Mouse (Mus musculus): ENCODE measurements around the gene B4galt4.

B4galt4 gene

DNA sequence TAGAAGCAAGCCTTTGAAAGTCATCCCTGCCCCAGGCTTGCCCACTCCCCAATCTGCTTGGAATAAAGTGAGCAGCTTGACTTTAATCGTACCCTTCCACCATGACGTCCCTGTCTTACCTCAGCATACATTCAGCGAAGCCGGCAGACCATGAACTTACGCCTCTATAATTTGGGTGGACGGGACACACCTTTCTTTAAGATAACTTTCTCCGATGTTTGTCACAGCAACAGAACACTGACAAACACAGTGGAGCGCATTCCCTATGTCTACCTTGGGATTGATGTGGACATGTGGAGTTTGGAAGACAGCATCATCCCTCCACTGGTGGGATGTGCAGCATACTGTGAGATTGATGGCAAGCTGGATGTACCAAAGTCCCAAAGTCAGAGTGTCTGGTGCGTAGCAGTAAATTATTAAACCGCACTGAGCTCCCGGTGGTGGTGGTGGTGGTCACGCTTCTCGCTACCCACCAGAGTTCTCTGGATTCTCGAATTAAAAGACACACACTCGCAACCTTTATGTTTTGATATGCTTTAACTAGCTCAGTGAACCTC, 13.4 kb upstream of the B4galt4 start:
- no peak for DNase-seq (ENCODE audit: low spot score)

DNA sequence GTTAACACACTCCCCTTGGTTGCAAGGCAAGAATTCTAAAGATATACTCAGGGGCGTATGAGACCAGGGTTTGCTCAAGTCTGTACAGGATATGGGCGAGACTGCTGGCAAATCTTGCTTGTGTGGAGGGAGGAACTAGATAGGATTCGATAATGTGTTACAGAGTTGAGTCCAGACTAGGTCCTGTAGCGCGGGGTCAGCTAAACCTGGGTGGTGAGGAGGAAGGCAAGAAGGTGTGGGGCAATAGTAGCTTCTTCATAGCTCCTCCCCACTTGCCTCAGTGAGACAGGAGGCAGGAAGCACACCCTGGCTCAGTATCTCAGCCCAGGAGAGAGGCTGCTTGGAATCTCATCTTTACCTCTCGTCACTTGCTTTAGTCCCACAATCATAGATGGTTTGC, 12.9 kb upstream of the B4galt4 start:
- no peak for DNase-seq (ENCODE audit: low spot score)

DNA sequence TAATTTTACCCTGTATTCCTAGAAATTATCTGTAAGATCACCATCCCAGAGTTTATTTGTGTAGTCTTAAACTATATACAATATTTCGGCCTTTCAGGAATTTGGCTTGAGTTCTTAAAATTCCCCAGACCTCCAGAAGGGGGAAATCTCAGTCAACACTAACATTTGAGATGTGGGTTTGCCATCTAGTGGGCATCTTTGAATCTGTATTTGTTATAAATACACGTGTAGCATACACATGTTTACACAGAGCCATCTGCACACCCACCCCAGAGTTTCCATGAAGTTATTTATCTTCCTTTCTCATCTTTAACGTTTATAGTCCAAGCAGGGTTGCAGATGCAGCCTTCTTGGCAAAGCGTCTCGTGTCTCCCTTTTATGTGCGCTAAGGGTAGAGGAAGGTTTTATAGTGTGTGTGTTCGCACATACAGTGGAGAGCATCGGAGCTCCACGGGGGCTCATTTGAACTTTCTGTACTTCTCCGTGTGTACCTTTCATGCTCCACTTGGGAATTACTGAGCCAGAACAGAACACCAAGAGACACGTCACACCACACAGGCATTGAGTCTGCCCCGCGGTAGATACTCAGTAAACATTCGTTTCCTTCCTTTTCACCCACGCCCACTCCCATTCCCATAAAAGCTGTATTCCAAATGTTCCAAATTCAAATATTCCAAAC, 12.3 kb upstream of the B4galt4 start:
- peak; percentile 65 for DNase-seq (ENCODE audit: low spot score)

DNA sequence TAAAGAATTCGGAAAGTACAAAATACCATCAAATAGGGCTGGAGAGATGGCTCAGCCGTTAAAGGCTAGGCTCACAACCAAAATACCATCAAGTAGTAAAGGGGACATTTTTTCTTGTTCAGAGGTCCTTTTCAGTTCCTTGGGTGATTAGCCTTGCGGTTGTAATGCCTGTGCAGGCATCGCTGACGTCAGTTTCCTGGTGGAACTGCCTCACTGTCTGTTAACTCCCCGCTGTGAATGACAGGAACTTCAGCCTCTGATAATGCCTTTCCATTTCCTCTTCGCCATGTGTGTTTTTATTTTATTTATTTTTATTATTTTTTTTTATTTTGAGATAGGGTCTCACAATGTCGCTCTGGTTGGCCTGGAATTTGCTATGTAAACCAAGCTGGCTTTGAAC, 11.1 kb upstream of the B4galt4 start:
- no peak for DNase-seq (ENCODE audit: low spot score)

DNA sequence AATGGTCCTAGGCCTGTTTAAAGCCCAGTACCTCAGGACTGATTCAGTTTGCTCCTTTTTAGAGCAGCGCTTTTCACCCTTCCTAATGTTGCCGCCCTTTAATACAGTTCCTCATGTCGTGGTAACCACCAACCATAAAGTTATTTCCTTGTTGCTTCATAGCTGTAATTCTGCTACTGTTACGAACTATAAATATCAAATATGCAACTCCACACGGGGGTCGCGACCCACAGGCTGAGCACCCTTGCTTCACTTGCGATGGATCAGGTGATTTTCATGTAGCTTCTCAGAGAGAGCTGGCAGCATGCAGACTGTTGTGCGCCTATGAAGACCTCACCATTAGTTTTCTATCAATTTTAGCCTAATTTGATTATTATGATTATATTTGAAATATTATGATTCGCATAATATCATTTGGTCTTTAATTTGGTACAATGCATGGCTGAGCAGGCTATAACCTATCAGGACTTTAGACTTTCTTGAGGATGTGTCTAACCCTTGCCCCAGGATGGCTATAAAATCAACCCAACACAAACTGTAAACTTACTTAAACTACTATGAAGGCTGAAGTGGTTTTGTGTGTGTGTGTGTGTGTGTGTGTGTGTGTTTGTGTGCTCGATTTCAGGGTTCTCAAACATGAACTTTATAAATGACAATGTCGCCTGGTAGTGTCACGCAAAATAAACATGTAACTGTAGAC, 710 bp upstream of the B4galt4 start:
- DNase-seq (ENCODE audit: low spot score) = no peak

DNA sequence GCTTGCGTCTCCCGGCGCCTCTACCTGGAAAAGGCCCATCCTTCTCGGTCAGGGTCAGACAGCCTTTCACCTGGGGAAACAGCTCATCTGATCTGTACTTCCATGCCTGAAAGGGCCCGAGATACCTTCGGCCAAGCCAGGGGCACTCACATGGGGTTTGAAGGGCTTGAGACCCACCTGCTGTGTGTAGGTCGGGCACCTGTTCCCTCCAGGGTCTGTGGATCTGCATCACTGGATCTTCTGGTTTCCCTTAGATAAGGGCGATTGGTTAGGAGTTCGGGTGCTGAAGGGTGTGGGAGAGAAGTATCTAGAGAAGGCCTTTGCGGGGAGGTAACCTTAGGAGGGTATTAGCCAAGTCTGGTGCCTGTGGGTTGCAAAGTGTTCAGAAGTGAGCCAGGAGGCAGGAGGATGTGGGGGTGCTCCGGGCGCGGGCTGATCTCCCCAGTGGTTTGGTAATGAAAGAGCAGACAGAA, 631 bp downstream of the B4galt4 start:
- no peak for DNase-seq (ENCODE audit: low spot score)

DNA sequence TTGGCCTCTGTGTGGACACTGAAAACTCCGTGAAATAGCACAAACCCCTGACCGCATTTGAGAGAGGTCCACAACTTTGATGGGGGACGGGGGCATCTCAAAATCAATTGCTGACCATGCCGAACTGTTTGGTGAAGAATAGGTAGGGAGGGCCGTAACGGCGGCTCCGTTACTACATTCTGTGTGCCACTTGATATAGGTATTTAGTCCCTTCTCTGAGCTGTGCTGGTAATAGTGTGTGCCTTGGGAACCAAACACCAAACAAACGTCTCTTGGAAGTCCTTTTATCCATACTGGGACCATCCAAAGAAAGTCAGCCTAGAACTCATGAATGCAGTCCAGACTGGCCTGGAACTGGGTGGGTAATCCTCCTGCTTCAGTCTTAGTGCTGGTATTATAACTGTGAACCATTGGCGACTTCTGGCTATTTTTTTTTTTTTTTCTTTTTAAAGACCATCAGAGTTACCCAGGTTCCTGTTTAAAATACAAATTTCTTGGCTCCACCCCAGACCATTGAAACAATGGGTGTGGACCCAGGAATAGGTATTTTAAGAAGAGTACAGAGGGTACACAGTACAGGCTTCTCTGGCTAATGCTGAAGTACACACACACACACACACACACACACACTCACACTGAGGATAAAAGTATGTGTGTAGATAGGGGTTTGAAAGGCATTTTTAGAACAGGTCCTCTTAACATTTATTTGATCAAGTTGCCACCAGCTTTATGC, 2.0 kb downstream of the B4galt4 start:
- DNase-seq (ENCODE audit: low spot score) = no peak

DNA sequence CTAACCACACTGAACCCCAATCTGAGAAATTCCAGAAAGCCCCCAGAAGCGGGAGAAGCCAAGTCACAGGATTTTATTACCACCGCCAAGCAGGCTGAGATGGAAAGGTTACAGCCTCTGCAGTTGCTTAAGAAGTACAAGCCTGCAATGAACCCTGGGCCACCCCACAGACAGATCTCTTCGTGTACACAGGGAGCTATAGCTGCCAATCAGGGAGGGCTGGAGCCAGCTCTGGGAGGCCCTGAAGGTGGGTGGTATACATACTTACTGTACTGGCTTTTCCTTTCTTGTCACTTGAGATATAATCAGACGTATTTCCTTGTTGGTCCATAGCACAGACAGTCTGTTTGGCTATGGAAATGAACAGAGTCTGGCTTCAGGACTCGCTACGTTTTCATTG, 8.7 kb downstream of the B4galt4 start:
- DNase-seq (ENCODE audit: low spot score) = no peak

DNA sequence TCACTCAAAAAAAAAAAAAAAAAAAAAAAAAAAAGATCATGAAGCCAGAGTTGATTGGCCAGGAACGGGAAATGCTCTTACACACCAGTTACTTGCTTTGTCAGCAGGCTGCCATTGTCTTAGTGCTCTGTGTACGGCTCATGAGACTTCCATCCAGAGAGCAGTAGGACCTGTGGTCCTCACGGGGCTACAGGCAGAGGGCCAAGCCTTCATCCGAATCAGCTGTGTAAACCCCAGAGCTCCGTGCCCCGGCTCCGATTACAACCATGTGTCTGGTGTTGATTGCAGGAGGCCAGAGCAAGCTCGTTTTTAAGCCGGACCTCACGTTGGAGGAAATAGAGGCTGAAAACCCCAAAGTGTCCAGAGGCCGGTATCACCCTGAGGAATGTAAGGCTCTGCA, 11.6 kb downstream of the B4galt4 start:
- no peak for DNase-seq (ENCODE audit: low spot score)

DNA sequence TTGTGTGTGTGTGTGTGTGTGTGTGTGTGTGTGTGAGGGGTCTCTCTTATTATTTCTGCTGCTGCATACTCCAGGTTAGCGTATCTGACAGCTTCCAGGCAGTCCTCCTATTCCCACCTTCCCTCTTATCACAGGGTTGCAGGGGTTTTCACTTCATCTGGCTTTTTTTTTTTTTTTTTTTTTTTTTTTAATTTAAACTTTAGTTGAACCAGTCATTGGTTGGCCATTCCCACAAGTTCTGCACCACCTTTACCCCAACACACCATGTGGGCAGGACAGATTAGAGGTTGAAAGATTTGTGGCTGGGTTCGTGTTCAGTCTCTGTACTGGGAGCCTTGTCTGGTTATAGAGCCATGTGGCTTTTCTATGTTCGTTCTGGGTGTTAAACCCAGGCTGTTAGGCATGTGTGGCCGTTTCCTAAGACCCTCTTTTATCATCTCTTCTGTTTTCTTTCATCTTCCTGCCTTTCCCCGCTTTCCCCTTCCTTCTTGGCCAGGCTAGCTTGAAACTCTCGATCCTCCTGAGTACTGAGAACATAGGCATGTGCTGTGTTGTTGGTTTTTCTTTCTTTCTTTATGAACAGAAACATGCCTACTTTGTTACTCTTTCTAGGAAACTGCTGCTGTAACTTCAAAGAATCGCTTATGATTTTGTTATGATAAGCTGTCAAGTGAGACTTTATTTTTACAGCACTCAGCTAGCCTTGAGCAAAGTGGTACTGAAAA, 13.6 kb downstream of the B4galt4 start:
- DNase-seq (ENCODE audit: low spot score) = no peak

DNA sequence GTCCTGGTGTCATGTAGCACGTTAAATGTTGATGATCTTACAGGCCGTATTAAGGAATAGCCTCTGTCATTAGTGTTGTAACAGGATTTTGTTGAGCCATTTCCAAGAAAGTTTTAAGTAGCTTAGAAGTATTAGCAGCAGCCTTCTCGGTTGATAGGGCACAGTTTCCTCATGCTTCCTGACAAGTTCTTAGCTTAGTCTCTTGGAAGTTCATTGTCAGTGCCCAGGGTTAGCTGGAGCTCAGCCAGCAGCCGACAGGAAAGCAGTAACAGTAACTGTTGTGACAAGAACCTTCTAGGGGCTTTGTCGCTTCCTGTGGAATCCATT, 14.1 kb downstream of the B4galt4 start:
- no peak for DNase-seq (ENCODE audit: low spot score)

DNA sequence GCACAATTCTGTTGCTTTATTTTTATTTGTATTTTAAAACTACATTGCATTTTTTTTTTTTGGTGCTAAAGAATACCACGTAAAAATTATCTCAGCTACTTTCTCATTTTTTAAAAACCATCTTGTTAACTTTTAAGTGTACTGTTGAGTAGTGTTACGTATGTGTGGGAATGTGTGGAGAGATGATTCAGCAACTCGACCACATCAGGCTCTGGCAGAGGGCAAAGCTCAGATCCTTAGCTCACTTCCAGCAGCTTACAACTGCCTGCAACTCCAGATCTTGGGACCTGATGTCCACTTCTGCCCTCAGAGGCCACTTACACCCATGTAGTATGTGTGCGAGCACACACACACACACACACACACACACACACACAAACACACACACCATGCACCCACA, 14.5 kb downstream of the B4galt4 start:
- no peak for DNase-seq (ENCODE audit: low spot score)

DNA sequence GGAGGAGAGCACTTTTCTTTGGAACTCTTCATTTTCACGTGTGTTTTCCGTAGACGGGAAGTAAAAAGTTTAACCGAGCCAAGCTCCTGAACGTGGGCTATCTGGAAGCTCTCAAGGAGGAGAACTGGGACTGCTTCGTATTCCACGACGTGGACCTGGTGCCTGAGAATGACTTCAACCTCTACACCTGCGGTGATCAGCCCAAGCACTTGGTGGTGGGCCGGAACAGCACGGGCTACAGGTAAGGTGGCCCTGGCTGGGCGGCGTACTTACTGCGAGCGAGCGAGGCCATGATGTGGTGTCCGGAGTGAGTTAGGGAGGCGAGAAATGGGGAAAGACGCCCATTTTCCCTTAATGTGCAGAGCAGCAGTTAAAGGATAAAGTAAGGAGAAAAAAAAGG, 15.6 kb downstream of the B4galt4 start:
- DNase-seq (ENCODE audit: low spot score) = no peak

DNA sequence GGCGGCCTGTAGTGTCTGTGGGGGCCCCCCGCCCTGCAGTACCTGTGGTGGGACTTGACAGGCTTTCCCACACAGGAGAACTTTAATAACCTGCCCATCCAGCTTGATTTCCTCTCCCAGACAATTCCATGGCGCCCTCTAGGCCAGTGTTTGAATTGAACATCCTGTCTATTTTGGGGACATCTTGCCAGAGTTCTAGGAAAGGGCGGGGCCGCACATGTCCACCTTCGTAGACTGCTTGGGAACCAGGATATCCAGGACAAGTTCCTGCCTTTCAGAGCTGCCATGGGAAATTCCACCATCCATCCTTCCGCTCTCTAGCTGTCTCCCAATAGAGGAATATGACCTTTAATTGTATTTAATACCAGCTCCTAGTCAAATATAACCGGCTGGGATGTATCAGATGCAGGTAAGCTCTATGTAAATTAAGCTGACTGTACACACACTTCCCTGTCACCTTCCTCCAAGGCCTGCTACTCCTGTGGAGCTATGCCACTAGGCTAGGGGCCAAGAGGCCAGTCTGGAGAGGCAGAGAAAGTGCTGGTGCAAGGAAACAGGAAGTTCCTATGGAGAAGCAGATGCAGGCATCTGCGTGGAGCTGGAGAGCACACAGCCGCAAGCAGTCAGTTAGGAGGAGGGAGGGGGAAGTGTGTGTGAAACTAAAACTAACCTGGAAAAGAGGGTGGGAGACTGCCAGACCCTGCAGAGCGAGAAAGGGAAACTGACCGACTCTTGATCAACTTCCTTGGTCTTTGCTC, 16.2 kb downstream of the B4galt4 start:
- no peak for DNase-seq (ENCODE audit: low spot score)

DNA sequence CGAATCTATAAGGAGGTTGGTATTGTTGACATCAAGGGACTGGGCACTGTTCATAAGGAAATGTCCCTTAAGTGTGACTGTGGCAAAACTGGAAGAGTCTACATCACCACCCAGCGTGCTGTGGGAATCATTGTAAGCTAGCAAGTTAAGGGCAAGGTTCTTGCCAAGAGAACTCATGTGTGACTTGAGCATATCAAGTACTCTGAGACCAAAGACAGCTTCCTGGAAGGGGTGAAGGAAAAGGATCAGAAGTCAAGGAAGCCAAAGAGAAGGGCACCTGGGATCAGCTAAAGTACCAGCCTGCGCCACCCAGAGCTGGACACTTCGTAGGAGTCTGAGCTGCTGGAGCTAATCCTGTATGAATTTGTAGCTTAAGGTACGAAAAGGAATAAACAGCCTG, 18.2 kb downstream of the B4galt4 start:
- DNase-seq (ENCODE audit: low spot score) = no peak

DNA sequence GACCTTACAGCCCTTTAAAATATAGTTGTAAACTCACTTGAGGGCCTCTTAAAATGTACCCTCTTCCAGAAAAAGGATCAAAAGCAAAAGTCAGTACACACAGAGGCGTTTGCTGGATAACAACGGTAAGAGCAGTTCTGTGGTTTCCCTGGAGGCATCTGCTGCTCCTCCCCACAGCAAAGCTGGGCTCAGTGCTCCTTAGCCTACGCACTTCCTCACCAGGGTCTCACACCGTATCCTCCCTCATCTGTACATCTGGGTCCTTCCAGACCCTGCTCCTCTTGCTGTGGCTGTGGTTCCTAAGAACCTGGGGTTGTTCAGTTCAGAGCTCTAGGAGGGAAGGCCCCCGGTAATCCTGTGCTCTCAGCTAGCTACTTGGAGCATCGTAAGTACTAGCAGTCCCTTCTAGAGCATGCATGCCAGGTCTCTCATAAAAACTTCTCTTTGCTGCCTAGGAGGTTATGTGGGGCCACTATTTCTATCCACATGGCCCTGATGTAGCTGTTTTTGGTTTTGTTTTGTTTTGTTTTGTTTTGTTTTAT, 18.8 kb downstream of the B4galt4 start:
- no peak for DNase-seq (ENCODE audit: low spot score)

DNA sequence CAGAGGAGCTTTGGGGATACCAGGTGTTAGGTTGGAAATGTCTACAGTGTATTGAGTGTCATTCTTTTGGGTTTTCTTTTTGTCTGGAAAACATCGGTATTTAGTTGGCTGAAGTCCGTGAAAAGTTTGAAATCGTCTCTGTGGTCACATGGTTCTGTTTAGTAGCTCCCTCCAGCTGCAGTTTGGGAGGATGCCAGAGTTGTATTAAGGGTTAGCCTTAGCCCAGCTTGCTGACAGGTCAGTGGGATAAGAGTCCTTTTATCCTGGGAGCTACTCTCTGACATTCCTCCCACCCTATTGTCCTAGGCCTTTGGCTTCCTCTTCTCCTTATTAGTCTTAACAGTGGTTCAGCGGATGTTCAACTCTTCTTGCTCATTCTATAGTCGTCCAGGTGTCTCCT, 19.9 kb downstream of the B4galt4 start:
- DNase-seq (ENCODE audit: low spot score) = no peak

DNA sequence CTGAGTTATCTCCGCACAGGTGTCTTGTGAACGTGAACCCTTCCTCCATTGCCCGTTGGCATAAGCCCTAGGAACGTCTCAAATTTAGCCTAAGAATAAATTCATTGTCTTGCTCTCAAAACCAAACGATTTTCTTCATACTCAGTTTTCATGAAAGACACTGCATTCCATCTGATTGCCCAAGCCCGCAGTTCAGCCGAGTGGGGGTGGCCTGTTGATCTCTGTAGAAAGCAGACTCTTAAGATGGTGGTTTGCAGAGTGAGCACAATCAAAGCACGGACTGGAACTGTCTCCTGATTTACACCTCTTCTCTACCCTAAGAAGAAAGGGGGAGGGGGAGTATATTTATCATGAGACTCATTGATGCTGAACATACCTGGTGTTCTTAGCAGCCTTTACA, 20.3 kb downstream of the B4galt4 start:
- no peak for DNase-seq (ENCODE audit: low spot score)

DNA sequence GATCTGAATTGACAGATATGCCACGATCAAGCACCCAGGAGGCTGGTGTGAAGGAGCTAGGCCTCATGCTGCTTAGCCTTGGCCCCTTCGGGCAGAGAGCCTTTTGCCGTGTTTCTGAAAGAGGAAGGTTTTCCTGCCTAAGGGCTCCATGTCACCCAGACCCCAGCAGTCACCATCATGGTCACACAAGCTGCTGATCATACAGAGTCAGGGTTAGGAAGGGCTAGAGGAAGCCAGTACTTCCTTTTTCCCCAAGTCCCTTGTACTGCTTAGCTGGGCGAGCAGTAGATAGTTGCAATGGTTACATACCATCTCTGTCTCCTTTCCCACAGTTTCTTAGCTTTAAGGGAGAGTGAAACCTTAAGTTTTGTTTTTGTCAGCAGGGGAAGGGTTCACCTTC, 21.4 kb downstream of the B4galt4 start:
- DNase-seq (ENCODE audit: low spot score) = no peak

DNA sequence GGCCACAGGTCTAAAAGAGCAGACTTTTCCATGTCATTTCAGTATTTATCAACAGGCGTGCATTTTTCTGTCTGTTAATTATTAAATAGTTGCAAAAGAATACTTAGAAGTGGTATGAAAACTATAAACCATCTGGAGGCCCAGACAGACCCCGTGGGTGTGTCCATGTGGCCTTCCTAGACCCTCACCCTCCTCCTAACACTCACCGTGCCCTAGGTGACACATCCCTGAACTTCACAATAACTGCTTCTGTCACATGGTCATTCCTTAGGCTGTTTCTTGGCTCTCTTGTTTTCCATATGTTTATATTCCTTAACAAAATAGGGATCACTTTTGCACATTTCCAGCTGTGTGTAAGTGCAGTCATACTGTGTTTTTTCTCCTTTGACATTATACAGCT, 24.6 kb downstream of the B4galt4 start:
- no peak for DNase-seq (ENCODE audit: low spot score)

DNA sequence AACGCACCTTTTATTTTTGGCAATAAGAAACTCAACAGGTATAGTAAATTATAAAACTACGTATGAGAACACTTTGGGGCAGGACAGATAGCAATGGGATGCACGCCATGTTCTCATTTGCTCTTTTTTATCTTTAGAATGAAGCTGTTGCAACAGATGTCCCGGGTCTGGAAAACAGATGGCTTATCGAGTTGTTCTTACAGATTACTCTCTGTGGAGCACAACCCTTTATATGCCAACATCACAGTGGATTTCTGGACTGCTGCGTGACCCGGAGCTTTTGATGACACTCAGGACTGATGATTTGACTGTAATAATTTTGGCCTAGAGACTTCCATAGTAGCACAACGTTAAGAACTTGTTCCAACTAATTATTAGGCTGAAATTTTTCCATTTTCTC, 25.7 kb downstream of the B4galt4 start:
- peak; percentile 80 for DNase-seq (ENCODE audit: low spot score)
